Mouse (Mus musculus): ENCODE results near the gene Gabarap. TPM values are rescaled to one million over a fixed set of nuclear protein-coding genes. Genes with fewer than 3 reads are reported as not detected.

Gene Gabarap
- total and polyA plus RNA-seq, 3 experiments, result 132 to 241 TPM; not detected in 1

DNA sequence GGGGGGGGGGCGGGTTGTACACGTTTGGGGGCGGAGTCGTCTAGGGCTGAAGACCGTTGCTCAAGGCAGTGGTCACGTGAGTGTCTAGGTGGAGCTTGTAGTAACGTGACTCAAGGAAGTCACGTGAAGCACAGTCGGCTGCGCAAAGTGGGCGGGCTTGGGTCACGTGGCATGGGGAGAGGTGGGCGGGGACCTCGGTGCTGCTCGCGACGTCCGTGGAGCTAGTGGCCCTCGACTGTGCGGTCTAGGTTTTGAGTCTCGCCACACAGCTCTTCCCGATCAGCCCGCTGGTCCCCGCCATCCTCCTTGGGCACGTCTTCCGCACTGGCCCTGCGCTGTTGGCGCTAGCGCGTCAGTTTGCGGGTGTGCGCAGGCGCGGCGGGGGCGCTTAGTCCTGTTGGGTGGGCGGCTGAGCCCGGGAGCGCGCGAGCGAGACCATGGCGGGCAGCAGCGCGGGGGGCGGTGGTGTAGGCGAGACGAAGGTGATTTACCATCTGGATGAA is 9.5 kb downstream of the Gabarap start, which contains the start of gene Dvl2 (continued):
- peak; percentile 98 to 99 for TF ChIP-seq USF2 (IDR thresholded peaks at IDR 0.05; ENCODE audit: borderline replicate concordance in 1 of 2, insufficient read depth in 1 of 2, low read depth in 1 of 2, low read length in 2 of 2)
- TF ChIP-seq TBP (IDR thresholded peaks at IDR 0.05; ENCODE audit: low read depth, low read length), result no peak; the same call in 1 of the 2 replicates
- no peak for TF ChIP-seq E2F4 (IDR thresholded peaks at IDR 0.05; ENCODE audit: borderline replicate concordance, low read depth, low read length)
- TF ChIP-seq SIN3A (IDR thresholded peaks at IDR 0.05; ENCODE audit: low read length), result peak; percentile 95
- no peak for TF ChIP-seq ELF1 (IDR thresholded peaks at IDR 0.05; ENCODE audit: low read depth, low read length)
- TF ChIP-seq CHD1 (IDR thresholded peaks at IDR 0.05; ENCODE audit: low read depth, low read length), result no peak
- no peak for TF ChIP-seq ZC3H11A (IDR thresholded peaks at IDR 0.05; ENCODE audit: low read depth, low read length)
- peak; percentile 26; the same call in 1 of the 2 replicates for TF ChIP-seq POLR2AphosphoS5 (IDR thresholded peaks at IDR 0.05; ENCODE audit: borderline replicate concordance, low read depth, low read length)
- no peak for TF ChIP-seq RCOR1 (IDR thresholded peaks at IDR 0.05; ENCODE audit: low read depth, low read length)
- peak; percentile 89 for TF ChIP-seq HCFC1 (IDR thresholded peaks at IDR 0.05; ENCODE audit: low read depth, low read length)
- TF ChIP-seq ZNF384 (IDR thresholded peaks at IDR 0.05; ENCODE audit: low read depth, low read length), result no peak
- TF ChIP-seq CHD2 (IDR thresholded peaks at IDR 0.05; ENCODE audit: low read length), result no peak
- peak; percentile 85 for TF ChIP-seq MYB (IDR thresholded peaks at IDR 0.05; ENCODE audit: low read depth, low read length)

DNA sequence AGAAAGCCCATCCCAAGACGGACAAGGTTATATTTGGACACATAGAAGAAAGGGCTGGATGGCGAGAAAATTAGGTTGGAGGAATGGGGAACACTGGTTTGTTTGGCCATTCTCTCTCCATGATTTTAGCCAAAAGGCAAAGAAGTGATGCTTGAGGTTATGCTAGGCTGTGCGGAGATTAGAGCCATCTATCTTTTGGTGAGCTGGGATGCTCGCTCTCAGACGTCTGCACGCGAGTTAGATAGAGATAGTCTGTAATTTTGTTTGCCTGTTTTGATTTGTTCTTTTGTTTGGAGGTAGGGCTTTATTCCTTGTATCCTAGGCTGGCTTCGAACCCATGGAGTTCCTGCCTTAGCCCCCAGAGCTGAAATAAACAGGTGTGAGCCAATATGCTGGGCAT is 10.2 kb downstream of the Gabarap start:
- Histone ChIP-seq H3K79me2 (ENCODE audit: control insufficient read depth, insufficient read depth, low read length, poor library complexity) (peaks cover 47% of the 10 kb centered on the region), H3K27me3 (ENCODE audit: control insufficient read depth in 1 of 2, insufficient read depth in 2 of 2, low read length in 2 of 2) (no peaks in the 10 kb centered on the region), H3K9ac (ENCODE audit: control insufficient read depth, low read depth, low read length, poor library complexity, severe bottlenecking) (peak overlapping the region; percentile 87), H3K27ac (ENCODE audit: control insufficient read depth, low read depth, low read length) (peak overlapping the region; percentile 84), H3K36me3 (ENCODE audit: control insufficient read depth in 1 of 2, insufficient read depth in 2 of 2, low read length in 2 of 2) (peaks cover 8 to 39% of the 10 kb centered on the region in 2 experiments), H3K4me1 (ENCODE audit: control insufficient read depth in 1 of 2, insufficient read depth in 2 of 2, low read length in 2 of 2) (peaks cover 16 to 38% of the 10 kb centered on the region in 2 experiments), H3K4me3 (ENCODE audit: control insufficient read depth in 1 of 2, insufficient read depth in 1 of 2, low read depth in 2 of 2, low read length in 2 of 2) (peak overlapping the region; percentile 69 to 83), H3K9me3 (replicated peaks; ENCODE audit: insufficient read depth, low read length) (no peaks in the 10 kb centered on the region)
- TF ChIP-seq ZKSCAN1 (IDR thresholded peaks at IDR 0.05; ENCODE audit: low read depth, low read length) (no peak), TAL1 (IDR thresholded peaks at IDR 0.05; ENCODE audit: low read length) (no peak), BHLHE40 (IDR thresholded peaks at IDR 0.05; ENCODE audit: borderline replicate concordance, low read depth, low read length) (peak; percentile 79; the same call in 1 of the 2 replicates), POLR2A (IDR thresholded peaks at IDR 0.05; ENCODE audit: control insufficient read depth in 1 of 2, insufficient read depth in 1 of 2, low read depth in 1 of 2, low read length in 2 of 2, poor library complexity in 1 of 2) (no peak), MAX (IDR thresholded peaks at IDR 0.05; ENCODE audit: low read length) (0 out of 2 replicates have a peak, but pooled peaks have one; percentile 11), JUND (IDR thresholded peaks at IDR 0.05; ENCODE audit: low read depth, low read length) (no peak), MYC (IDR thresholded peaks at IDR 0.05; ENCODE audit: low read depth, low read length) (peak; percentile 46; the same call in 1 of the 2 replicates), RCOR1 (IDR thresholded peaks at IDR 0.05; ENCODE audit: low read depth, low read length) (peak; percentile 80), UBTF (IDR thresholded peaks at IDR 0.05; ENCODE audit: borderline replicate concordance, insufficient read depth, low read depth, low read length) (no peak)
- DNase-seq (ENCODE audit: low read depth, low spot score), result no peak
